Mouse (Mus musculus) limb, embryonic 11.5 days (tissue): ENCODE data around the gene Sppl2b. TPM values are rescaled to one million over a fixed set of nuclear protein-coding genes. Genes with fewer than 3 reads are reported as not detected.
A peak's percentile ranks its signal among the peaks of the same experiment; 100 is the strongest.

ENCODE experiments used
- ATAC-seq: fragments of 200-750 bp; cut with Nextera tagmentation; 2 replicates; pipeline ENCODE4 v1.8.0; 2017; ENCODE audit warnings: low read depth; ENCODE audit not compliant: insufficient number of reproducible peaks, low FRiP score, low TSS enrichment
- DNase-seq: peaks from one replicate; pipeline ENCODE4 v3.0.0-alpha.2; 2015; ENCODE audit warnings: low spot score
- H3K27ac ChIP-seq: fragments of 300-500 bp; sonication (generic); replicated peaks from 2 replicates; pipeline ENCODE4 v1.5.1; 2014; ENCODE audit warnings: low read depth, mild to moderate bottlenecking, low read length
- H3K27me3 ChIP-seq: fragments of 300-500 bp; sonication (generic); 2 replicates; pipeline ENCODE4 v1.6.1; 2014; ENCODE audit warnings: mild to moderate bottlenecking, low read length, mixed read lengths; ENCODE audit not compliant: control insufficient read depth, insufficient read depth
- H3K36me3 ChIP-seq: fragments of 300-500 bp; sonication (generic); 2 replicates; pipeline ENCODE4 v1.6.1; 2014; ENCODE audit warnings: mild to moderate bottlenecking, low read length, moderate library complexity, mixed read lengths; ENCODE audit not compliant: control insufficient read depth, insufficient read depth
- H3K4me1 ChIP-seq: fragments of 300-500 bp; sonication (generic); 2 replicates; pipeline ENCODE4 v1.6.1; 2014; ENCODE audit warnings: low read length, mixed read lengths; ENCODE audit not compliant: control insufficient read depth, insufficient read depth
- H3K4me2 ChIP-seq: fragments of 300-500 bp; sonication (generic); 2 replicates; pipeline ENCODE4 v1.6.1; 2014; ENCODE audit warnings: low read depth, mild to moderate bottlenecking, moderate library complexity; ENCODE audit not compliant: severe bottlenecking
- H3K4me3 ChIP-seq: fragments of 300-500 bp; sonication (generic); 2 replicates; pipeline ENCODE4 v1.5.1; 2014; ENCODE audit warnings: low read depth, low read length
- H3K9ac ChIP-seq: fragments of 300-500 bp; sonication (generic); 2 replicates; pipeline ENCODE4 v1.6.1; 2014; ENCODE audit warnings: mild to moderate bottlenecking, low read length
- H3K9me3 ChIP-seq: fragments of 300-500 bp; sonication (generic); 2 replicates; pipeline ENCODE4 v1.6.1; 2016; ENCODE audit warnings: low read length; ENCODE audit not compliant: control insufficient read depth
- WGBS: fragments of 180-500 bp; shearing (Covaris S2); extraction: QIAGEN DNeasy Blood & Tissue Kit; methylation state at CpG from one replicate; pipeline ENCODE4 v1.1.7; 2014; 5-methylcytosine and 5-hydroxymethylcytosine counted together
- polyA plus RNA-seq: library from polyadenylated mRNA; unstranded; fragments of >200 nt; fragmentation: Nextera tagmentation; extraction: Ambion mirVana; gene quantifications from 2 replicates; pipeline ENCODE4 v1.2.1, GENCODE M21; 2014

The Sppl2b gene
- polyA plus RNA-seq, 1 experiment from 2014 or later, result 26.8 TPM

GRCm38 (mm10) chr10:80911354-80911753 is 56.3 kb downstream of the Sppl2b start:
- ATAC-seq, result no peak
- Histone ChIP-seq H3K27me3 (no peaks in the 10 kb centered on the region), H3K9me3 (no peaks in the 10 kb centered on the region), H3K27ac (no peak overlapping the region), H3K36me3 (peaks cover 20% of the 10 kb centered on the region; the same call in 1 of the 2 replicates), H3K4me3 (no peak overlapping the region), H3K4me1 (no peaks in the 10 kb centered on the region), H3K9ac (no peak overlapping the region), H3K4me2 (no peak overlapping the region)
- WGBS, result 92% methylated on average over 4 of the region's 4 CpGs
- DNase-seq, result no peak

- H3K36me3 ChIP-seq, result peaks cover 20% of the 10 kb centered on the region; the same call in 1 of the 2 replicates
- ATAC-seq, result no peak
Observed at GRCm38 (mm10) chr10:80911891-80912290, 56.8 kb downstream of the Sppl2b start.

DNA sequence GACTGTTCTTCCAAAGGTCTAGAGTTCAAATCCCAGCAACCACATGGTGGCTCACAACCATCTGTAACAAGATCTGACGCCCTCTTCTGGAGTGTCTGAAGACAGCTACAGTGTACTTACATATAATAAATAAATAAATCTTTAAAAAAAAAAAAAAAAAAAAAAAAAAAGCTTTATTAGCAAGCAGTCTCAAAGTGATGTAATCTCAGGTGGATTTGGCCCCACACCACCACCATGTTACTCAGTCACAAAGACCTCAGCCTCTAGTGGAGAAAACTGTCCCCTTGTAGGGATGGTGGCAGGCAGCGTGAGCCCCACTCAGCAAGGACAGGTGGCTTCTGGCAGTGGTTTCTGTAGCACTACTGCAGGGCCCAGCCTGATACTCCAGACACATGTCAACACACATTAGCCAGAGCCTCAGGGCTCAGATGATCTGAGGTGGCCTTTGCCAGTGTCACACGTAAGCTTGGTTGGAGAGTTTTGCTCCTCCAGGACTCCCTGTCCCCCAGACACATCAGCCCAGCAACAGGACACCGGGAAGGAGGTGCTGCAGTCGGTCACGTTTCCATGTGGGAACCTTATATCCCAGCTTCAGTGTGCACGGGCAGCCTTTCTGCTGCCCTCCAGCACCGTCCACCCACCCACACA is 58.4 kb downstream of the Sppl2b start:
- no peak for ATAC-seq
- Histone ChIP-seq H3K27ac (no peak overlapping the region), H3K4me3 (no peak overlapping the region), H3K4me1 (0 out of 2 replicates have a peak, but pooled peaks cover 4% of the 10 kb centered on the region), H3K9ac (no peak overlapping the region), H3K9me3 (no peaks in the 10 kb centered on the region), H3K27me3 (no peaks in the 10 kb centered on the region), H3K4me2 (no peak overlapping the region), H3K36me3 (peaks cover 15% of the 10 kb centered on the region; the same call in 1 of the 2 replicates)
- DNase-seq, result no peak
- 93% methylated on average over 7 of the region's 8 CpGs for WGBS

More at GRCm38 (mm10) chr10:80911891-80912290, 56.8 kb downstream of the Sppl2b start:
- Histone ChIP-seq H3K4me2 (no peak overlapping the region), H3K9ac (no peak overlapping the region), H3K4me1 (no peaks in the 10 kb centered on the region), H3K9me3 (no peaks in the 10 kb centered on the region), H3K27me3 (no peaks in the 10 kb centered on the region), H3K27ac (no peak overlapping the region), H3K4me3 (no peak overlapping the region)
- no peak for DNase-seq

DNA sequence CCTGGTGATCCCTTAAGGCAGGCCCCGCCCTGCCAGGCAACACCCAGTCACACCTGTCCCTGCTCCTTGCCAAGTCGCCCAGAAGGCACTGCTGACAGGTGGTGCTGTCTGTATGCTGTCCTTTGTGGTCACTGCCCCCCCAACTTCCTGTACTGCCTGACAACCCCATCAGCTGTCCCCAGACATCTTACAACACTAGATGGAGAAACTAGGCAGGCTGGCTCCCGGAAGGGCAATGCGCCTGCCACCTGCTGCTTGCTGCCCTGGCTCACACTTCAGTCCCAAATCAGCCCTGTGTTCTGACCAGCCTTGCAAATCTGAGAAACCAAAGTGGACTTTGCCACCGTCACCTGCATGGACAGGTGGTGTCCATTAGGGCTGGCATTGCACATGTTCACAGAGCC is 59.2 kb downstream of the Sppl2b start:
- Histone ChIP-seq H3K4me1 (0 out of 2 replicates have a peak, but pooled peaks cover 4% of the 10 kb centered on the region), H3K4me3 (no peak overlapping the region), H3K9me3 (no peaks in the 10 kb centered on the region), H3K36me3 (peaks cover 12% of the 10 kb centered on the region; the same call in 1 of the 2 replicates), H3K9ac (no peak overlapping the region), H3K4me2 (no peak overlapping the region), H3K27me3 (no peaks in the 10 kb centered on the region), H3K27ac (no peak overlapping the region)
- ATAC-seq, result no peak
- no peak for DNase-seq
- 85% methylated on average over 5 of the region's 5 CpGs for WGBS

- H3K4me3 ChIP-seq, result no peak overlapping the region
- no peak for ATAC-seq
- H3K27ac ChIP-seq, result no peak overlapping the region
- no peak overlapping the region for H3K4me2 ChIP-seq
- no peaks in the 10 kb centered on the region for H3K9me3 ChIP-seq
- no peaks in the 10 kb centered on the region for H3K27me3 ChIP-seq
- H3K36me3 ChIP-seq, result peaks cover 5% of the 10 kb centered on the region; the same call in 1 of the 2 replicates
- H3K4me1 ChIP-seq, result 0 out of 2 replicates have a peak, but pooled peaks cover 4% of the 10 kb centered on the region
- no peak overlapping the region for H3K9ac ChIP-seq
- DNase-seq, result no peak
- 85% methylated on average over 2 of the region's 2 CpGs for WGBS
Observed at GRCm38 (mm10) chr10:80915260-80915659, 60.2 kb downstream of the Sppl2b start.

DNA sequence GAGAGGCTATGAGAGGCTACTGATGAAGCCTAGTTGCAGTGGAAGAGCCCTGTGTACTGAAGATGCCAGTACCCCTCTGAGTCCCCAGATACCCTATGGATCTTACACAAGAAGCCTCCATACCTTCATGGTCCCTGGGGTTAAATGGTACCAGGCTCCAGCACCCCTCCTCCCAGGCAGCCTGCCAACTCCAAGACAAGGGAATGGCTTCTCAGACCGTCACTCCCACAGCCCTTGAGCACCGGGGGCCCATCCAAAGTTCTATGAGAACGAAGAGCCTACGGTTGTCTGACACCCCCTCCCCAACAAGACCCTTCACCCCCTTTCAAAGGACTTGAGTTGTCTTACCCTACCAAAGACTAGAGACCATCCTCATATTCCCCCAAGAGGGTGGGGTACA is 60.7 kb downstream of the Sppl2b start:
- H3K4me3 ChIP-seq, result no peak overlapping the region
- WGBS, result 92% methylated on average over 4 of the region's 4 CpGs
- 0 out of 2 replicates have a peak, but pooled peaks cover 4% of the 10 kb centered on the region for H3K4me1 ChIP-seq

GRCm38 (mm10) chr10:80917336-80917778 is 62.3 kb downstream of the Sppl2b start:
- Histone ChIP-seq H3K4me2 (peak overlapping the region; percentile 65), H3K9ac (peak overlapping the region; percentile 78), H3K36me3 (peaks cover 5% of the 10 kb centered on the region; the same call in 1 of the 2 replicates), H3K4me3 (peak overlapping the region; percentile 92), H3K27ac (no peak overlapping the region), H3K9me3 (no peaks in the 10 kb centered on the region), H3K4me1 (0 out of 2 replicates have a peak, but pooled peaks cover 4% of the 10 kb centered on the region), H3K27me3 (no peaks in the 10 kb centered on the region)
- peak; percentile 22; the same call in 1 of the 2 replicates for ATAC-seq
- DNase-seq, result peak; percentile 43
- WGBS, result 1% methylated on average over 15 of the region's 15 CpGs

More for the DNA sequence above, 60.7 kb downstream of the Sppl2b start:
- DNase-seq (no peak), ATAC-seq (no peak)
- Histone ChIP-seq H3K27ac (no peak overlapping the region), H3K4me2 (no peak overlapping the region), H3K27me3 (no peaks in the 10 kb centered on the region), H3K36me3 (peaks cover 5% of the 10 kb centered on the region; the same call in 1 of the 2 replicates), H3K9ac (no peak overlapping the region), H3K9me3 (no peaks in the 10 kb centered on the region)

GRCm38 (mm10) chr10:80917779-80918434 is 62.8 kb downstream of the Sppl2b start, which contains the start of gene Lmnb2:
Gene Lmnb2, minus strand, starts transcription at chr10:80918245.
- Histone ChIP-seq H3K36me3 (peaks cover 3% of the 10 kb centered on the region; the same call in 1 of the 2 replicates), H3K4me1 (0 out of 2 replicates have a peak, but pooled peaks cover 4% of the 10 kb centered on the region), H3K27me3 (no peaks in the 10 kb centered on the region), H3K9ac (peak within 1 kb of the TSS; percentile 78), H3K4me2 (peak within 1 kb of the TSS; percentile 65), H3K4me3 (peak within 1 kb of the TSS; percentile 92), H3K9me3 (no peaks in the 10 kb centered on the region), H3K27ac (no peak within 1 kb of the TSS)
- WGBS, result under 1% methylated on average over 61 of the region's 61 CpGs
- DNase-seq (peak; percentile 83), ATAC-seq (peak; percentile 33; the same call in 1 of the 2 replicates)
